Mouse (Mus musculus) ES-Bruce4 (cell line): ENCODE results near the gene Brsk1.

Source experiments
- CTCF ChIP-seq: IDR thresholded peaks from one replicate; pipeline ENCODE4 v1.8.1; 2011; ENCODE audit warnings: low read depth, low read length
- EP300 ChIP-seq: IDR thresholded peaks from 2 replicates; pipeline ENCODE4 v1.6.1; 2011; ENCODE audit warnings: low read depth, low read length; ENCODE audit not compliant: insufficient read depth
- POLR2A ChIP-seq: IDR thresholded peaks from one replicate; pipeline ENCODE4 v1.8.1; 2011; ENCODE audit warnings: low read length; ENCODE audit not compliant: insufficient read depth

GRCm38 (mm10) chr7:4716955-4717354 is 26.6 kb downstream of the Brsk1 start:
- no peak for TF ChIP-seq CTCF
- no peak for TF ChIP-seq EP300
- no peak for TF ChIP-seq POLR2A
